Mouse (Mus musculus): ENCODE results near the gene Bhlhb9. TPM values are rescaled to one million over a fixed set of nuclear protein-coding genes. Genes with fewer than 3 reads are reported as not detected.

Bhlhb9 gene
- total RNA-seq, 4 experiments from 2014 or later, result 64.5 to 78.8 (median 68.9) TPM

DNA sequence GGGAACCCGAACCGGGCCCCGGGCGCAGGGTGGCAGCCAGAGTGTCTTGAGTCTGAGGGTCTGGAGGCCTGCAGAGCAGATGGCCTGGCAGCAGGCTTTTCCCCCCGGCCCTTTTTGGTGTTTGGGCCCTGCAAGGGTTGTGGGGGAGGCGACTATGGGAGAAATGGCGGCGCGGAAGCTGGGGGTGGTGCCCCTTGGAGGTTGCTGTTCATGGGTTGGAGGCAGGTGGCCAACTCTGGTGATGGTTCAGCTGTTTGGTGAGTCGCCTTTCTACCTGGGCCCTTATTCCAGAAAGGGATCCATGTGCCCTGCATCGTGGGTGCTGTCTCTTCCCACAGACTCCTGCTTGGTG lies 88.8 kb downstream of the Bhlhb9 start:
- DNase-seq (ENCODE audit: low spot score in 2 of 2), result peak in 1 of 2 experiments; percentile 12

DNA sequence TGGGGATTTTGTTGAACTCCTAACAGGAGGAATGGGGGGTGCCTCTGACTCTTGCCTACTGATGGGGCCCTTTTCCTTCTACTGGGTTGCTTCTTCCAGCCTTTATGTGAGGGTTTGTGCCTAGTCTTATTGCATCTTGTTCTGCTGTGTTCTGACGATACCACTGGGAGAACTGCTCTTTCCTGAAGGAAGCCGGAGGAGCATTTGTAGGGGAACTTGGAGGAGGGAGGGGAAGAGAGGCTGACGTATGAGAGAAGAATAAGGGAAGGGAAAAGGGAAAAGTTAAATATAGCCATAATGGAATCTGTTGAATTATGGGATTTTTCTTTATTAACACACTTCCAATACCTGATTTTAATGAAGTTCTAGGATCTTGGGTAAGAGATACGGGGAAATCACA lies 119.2 kb downstream of the Bhlhb9 start:
- DNase-seq (ENCODE audit: low spot score in 2 of 2), result no peak

DNA sequence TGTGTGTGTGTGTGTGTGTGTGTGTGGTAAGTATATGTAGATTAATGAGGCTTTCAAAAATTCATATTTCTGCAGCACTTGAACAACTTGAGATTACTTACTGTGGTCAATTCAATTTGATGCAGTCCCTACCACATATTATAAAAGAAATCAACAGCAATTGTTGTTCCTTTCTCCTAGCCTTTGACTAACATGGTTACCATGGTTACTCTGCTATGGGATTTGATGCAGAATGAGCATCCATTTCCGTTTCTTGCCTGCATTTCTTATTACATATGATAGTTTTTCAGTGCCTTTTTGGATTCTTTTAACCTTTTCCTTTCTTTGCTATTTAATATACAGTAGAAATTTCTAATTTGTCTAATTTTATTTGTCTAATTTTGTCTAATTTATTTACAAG lies 119.7 kb downstream of the Bhlhb9 start:
- no peak for DNase-seq (ENCODE audit: low spot score in 2 of 2)

DNA sequence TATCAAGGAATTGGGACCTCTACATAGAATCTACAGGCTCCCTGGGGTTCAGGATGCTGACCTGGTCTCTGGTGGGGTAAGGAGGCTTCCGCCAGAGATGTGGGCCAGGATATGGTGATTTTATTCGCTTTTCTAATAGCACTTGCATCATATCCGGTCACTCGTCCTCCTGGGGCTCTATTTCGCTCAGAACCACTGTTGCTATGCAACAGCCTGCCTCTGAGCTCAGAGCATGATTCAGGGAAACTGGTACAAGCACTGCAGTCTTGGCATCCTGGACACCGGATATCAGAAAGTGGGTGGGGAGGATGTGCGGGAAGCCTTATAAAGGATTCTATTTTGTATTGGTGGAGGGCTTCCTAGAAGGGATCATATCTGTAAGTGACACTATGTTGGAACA lies 124.8 kb downstream of the Bhlhb9 start:
- DNase-seq (ENCODE audit: low spot score in 2 of 2), result peak; percentile 18 to 20

GRCm38 (mm10) chrX:135925911-135926310 lies 128.5 kb downstream of the Bhlhb9 start:
- no peak for DNase-seq (ENCODE audit: low spot score in 2 of 2)

GRCm38 (mm10) chrX:135928588-135928987 lies 131.2 kb downstream of the Bhlhb9 start:
- no peak for DNase-seq (ENCODE audit: low spot score in 2 of 2)

- DNase-seq (ENCODE audit: low spot score in 2 of 2), result no peak
Measured at GRCm38 (mm10) chrX:135936452-135936851, 139.1 kb downstream of the Bhlhb9 start.

Small RNAs within 50 kb of the gene (microRNA-seq; reads per million reads assigned to microRNA genes)
- gene Mir1970, result 0 reads per million in 2 experiments

Other genes starting within 250 kb of the Bhlhb9 start
- gene Nxf7, start 198.8 kb upstream of the Bhlhb9 start, total RNA-seq (2022), result not detected
- gene Prame, start 169.9 kb upstream of the Bhlhb9 start, total RNA-seq (2022), result not detected
- gene Tcp11x2, start 103.8 kb upstream of the Bhlhb9 start, total RNA-seq (2022), result not detected
- gene Tmsb15a, start 72.3 kb upstream of the Bhlhb9 start, total RNA-seq (2022), result not detected
- 10 to 100 TPM; 29.5 to 35.9 (median 30.7) TPM for gene Armcx5, start 54.9 kb upstream of the Bhlhb9 start, total RNA-seq (2022)
- 100 to 1,000 TPM; 301 to 353 (median 333) TPM for gene Gprasp1, start 54.9 kb upstream of the Bhlhb9 start, total RNA-seq (2022)
- 100 to 1,000 TPM; 190 to 236 (median 213) TPM for gene Gprasp2, start 41.4 kb downstream of the Bhlhb9 start, total RNA-seq (2022)
- 10 to 100 TPM; 59.6 to 66.4 (median 64.4) TPM for gene Arxes2, start 196.2 kb downstream of the Bhlhb9 start, total RNA-seq (2022)
- 10 to 100 TPM; 26.7 to 40.5 (median 33.8) TPM for gene Arxes1, start 235.8 kb downstream of the Bhlhb9 start, total RNA-seq (2022)